Mouse (Mus musculus): Measurements from ENCODE around the gene Mob3b. TPM values are rescaled to one million over a fixed set of nuclear protein-coding genes. Genes with fewer than 3 reads are reported as not detected.

Mob3b gene
- total RNA-seq, 1 experiment from 2014 or later = 36.2 TPM

DNA sequence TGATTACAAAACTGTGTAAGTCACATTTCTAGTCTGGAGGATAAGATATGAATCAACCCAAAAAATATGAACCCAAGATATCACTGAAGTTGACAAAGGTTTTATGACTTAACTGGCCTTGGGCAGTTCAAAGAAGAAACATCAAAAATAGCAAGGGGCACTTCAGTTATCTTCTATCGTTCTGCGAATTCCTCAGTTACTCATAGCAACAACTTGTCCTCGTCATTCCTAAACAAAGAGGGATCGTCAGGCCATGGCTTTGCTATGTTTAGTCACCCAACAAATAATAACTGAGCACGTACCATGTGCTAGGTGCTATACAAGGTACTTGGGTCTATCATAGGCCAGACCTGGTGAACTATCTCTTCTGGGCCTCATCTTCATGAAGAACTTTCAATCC lies 10.7 kb downstream of the Mob3b start:
- no peak for DNase-seq

DNA sequence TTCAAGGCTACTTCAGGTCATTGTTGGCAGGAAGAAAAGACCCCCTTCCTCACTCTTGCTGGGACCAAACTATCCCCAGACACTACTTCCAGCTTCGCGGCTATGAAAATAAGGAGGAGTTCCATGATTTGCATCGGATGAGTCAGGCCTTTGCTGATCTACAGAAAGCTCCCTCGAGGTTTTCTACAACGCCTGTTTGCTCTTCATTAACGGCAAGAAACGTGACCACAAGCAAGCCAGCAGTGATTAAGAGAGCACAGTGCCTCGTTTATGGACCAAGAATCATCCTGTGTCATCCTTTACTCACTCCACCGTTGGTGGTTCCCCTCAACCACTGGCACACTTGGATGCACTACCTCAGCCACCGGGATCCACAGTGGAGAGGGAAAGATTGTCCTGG lies 11.6 kb downstream of the Mob3b start:
- DNase-seq = no peak

DNA sequence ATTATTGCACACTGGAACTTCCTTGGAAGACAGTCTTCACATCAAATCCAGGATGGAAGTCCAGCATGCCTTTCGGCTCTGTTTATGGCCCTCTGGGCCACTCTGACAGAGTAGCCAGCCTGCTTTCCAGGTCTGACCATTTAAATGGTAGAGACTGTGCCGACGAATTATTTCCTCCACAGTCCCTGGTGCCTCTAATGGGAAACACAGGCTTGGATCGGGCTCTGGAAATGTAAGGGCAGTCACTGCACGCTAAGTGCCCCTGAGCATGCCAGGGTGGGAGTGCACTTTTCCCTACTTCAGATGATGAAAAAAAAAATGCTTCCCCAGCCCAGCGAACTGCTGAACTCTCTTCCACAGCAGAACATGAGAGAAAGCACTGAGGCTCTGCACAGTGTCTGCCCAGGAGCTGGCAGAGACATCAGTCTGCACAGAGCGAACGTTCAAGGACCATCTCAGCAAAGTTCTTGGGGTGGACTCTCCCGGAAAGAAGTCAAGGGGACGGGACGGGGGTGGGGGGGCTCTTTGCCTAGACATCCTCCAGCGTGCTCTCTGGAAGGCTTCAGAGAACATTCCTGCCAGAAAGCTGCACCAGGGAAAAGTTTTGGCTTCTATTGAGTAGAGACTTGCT lies 13.7 kb downstream of the Mob3b start:
- DNase-seq = no peak

DNA sequence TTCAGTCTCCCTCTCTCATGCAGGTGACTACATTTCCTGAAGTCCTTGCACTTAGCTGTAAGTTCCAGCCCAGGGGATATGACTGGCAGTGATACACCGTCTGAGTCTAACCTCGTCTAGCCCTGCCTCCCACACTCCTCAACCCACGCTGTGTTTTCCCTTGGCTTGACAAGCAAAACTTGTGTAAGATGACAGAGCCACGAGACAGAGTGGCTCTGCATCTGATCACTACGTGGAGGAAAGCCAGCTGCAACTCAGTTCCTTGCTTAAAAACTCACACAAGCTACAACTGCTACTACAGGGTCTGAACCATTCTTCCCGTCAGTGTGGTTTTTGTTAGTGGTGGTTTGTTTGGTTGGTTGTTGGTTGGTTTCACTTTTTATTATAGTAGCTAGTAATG lies 17.0 kb downstream of the Mob3b start:
- DNase-seq = no peak

- DNase-seq = no peak
Observed at GRCm38 (mm10) chr4:35138077-35138476, 19.2 kb downstream of the Mob3b start.

GRCm38 (mm10) chr4:35136996-35137395 lies 20.3 kb downstream of the Mob3b start:
- no peak for DNase-seq

DNA sequence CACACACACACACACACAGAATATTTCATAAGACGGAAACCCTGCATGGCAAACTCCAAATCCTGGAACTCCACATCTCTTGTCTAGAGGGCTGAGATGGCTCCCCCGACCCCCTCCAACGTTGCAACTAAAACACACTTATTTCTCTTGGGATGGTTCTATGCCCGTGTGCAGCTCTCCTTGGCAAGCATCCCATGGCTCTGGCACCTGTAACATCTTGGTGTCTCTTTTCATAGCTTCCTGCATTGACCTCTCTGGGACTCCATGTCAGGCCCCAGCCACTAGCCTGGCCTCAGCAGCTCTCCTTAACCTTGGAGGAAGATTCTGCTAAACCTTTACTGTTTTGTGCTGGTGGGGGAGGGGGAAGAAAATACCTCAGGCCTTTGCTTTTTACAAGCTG lies 21.5 kb downstream of the Mob3b start:
- no peak for DNase-seq

GRCm38 (mm10) chr4:35134846-35135611 lies 22.3 kb downstream of the Mob3b start:
- no peak for DNase-seq

DNA sequence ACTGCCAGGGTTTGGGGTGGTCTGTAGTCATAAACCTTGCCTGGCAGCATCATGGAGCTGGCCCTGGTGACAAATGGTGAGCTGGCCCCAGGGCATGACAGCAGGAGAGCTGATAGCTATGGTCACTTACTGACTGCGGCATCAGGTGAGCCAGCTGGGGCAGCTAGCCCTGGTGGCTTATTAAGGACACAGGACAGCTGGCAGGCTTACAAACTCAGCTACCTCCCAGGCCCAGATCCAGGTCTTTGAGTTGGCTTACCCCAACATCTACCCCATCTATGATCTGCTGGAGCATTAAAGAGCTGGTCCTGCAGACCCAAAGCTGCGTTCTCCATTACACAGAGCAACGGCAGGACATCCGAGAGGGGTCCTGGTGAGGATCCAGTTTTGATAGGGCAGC lies 23.9 kb downstream of the Mob3b start:
- DNase-seq = no peak

- no peak for DNase-seq
Observed at GRCm38 (mm10) chr4:35131592-35131991, 25.7 kb downstream of the Mob3b start.

- no peak for DNase-seq
Observed at GRCm38 (mm10) chr4:35130411-35130948, 26.8 kb downstream of the Mob3b start.

DNA sequence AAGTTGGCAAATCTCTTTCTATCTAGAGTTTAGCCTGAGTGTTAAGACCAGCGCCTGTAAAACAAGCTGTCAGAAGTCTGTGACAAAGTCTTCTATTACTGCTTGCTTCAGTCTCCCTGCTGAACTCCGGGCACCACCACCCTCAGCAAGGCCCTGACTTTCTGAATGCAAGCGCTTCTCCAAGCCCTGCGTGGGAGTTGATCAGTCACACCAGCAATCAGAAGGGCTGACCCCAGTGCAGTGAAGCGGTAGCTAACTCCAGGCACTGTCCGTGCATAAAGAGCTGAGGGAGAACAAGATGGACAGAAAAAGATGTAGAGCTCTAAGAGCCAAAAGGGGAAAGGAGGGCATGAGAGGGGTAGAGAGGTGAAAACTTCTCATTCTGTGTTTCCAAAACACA lies 29.5 kb downstream of the Mob3b start:
- DNase-seq = no peak

GRCm38 (mm10) chr4:35126776-35127175 lies 30.5 kb downstream of the Mob3b start:
- no peak for DNase-seq

DNA sequence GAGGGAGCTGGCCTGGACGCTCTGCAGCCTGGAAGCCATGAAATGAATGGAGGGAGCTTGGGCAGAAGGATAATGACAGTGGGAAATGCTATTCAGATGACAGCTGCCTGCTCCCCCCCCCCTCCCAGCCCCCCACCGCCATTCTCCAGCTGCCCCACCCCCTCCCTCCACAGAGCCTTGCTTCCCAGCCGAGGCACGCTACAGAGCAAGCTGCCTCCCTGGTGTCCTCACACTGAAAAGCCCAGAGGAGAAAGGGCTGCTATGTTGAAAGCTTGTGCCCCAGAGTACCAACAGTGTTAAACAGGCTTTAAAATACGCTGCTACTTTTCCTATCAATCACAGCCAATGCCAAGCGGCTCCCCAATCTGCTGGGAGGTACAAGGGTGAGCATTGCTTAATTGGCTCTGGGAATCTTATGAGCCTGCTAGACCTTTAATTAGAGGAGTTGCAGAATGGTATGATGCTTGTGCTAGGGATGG lies 31.9 kb downstream of the Mob3b start:
- DNase-seq = no peak

- DNase-seq = no peak
Observed at GRCm38 (mm10) chr4:35124027-35124426, 33.3 kb downstream of the Mob3b start.

DNA sequence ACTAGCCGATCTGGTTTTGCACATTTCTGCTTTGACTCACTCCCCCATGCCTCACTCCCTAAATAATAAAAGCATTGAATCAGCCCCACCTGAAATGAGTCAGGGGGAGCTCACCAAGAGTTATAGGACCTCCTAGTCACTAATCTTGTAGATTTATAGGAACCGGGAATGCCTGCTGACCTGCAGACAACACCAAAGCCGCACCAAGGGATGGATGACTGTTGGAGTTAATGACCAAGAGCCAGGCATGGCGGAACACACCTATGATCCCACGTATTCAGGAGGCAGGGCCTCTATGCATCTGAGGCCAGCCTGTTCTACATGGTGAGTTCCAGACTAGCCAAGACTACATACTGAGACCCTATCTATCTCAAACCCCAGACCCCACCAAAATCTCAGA lies 34.2 kb downstream of the Mob3b start:
- DNase-seq = no peak

- DNase-seq = no peak
Observed at GRCm38 (mm10) chr4:35121060-35121459, 36.2 kb downstream of the Mob3b start.

GRCm38 (mm10) chr4:35120575-35120974 lies 36.7 kb downstream of the Mob3b start:
- DNase-seq = no peak

DNA sequence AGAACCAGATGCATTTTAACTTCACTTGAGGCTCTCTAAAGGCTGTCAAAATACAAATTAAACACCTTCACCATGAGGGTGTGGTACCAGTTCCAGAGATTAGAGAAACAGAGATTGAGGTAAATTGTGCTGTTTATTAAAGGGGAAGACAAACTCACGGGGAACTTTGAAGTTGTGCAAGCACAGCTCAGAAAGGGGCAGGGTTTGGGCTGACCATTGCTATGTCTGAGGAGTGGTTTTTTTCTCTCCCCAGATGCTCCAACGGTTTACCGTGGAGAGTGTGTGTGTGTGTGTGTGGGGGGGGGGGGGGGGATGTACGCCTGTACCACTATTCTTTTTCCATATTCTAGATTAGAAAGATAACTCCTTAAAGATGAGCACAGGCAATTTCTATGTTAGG lies 37.1 kb downstream of the Mob3b start:
- DNase-seq = no peak

- no peak for DNase-seq
Observed at GRCm38 (mm10) chr4:35118851-35119250, 38.4 kb downstream of the Mob3b start.

- DNase-seq = no peak
Observed at GRCm38 (mm10) chr4:35117144-35117543, 40.1 kb downstream of the Mob3b start.

- no peak for DNase-seq
Observed at GRCm38 (mm10) chr4:35115933-35116332, 41.4 kb downstream of the Mob3b start.

DNA sequence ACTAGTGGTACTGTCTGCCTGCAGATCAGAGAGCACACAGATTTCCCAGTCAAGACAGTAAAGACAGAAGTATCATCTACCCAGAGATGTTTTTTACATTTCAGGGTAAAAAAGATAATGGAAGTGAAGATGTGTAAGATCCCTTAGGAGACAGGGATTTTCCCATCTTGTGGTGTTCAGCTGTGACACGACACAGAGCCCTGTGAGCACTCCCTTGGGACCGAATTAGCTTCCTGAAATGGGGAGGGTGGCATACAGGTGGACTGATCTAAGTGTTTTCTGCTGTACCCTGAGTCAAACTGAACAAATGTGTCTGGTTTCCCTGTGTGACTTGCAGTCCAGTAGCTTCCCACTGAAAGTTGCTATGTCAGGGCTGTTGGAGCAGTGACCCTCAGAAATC lies 42.3 kb downstream of the Mob3b start:
- no peak for DNase-seq
